Mouse (Mus musculus) urinary bladder, postnatal 4 days (tissue): ENCODE data around the gene Cdk5r2.

ENCODE experiments used
- DNase-seq, 2 experiments: peaks; one replicate each; pipeline ENCODE4 v3.0.0; 2021 to 2022; ENCODE audit warnings: low spot score in 2 of 2

Cdk5r2 gene

DNA sequence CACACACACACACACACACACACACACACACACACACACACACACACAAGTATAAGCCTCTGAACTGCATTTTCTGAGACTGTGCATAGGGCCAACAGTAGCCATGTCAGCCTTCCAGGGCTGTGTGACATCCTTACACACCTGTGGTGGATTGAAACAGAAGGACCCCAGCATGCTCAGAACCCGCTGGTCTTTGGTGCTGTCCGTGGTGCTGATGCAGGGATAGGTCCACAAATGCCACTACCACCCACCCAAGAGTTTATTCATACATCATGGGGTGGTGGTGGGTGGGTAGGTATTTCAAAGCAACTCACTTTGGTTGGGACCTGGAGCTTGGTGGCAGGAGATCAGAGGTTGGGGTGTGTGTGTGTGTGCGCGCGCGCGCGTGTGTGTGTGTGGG, 36.8 kb downstream of the Cdk5r2 start:
- no peak for DNase-seq

DNA sequence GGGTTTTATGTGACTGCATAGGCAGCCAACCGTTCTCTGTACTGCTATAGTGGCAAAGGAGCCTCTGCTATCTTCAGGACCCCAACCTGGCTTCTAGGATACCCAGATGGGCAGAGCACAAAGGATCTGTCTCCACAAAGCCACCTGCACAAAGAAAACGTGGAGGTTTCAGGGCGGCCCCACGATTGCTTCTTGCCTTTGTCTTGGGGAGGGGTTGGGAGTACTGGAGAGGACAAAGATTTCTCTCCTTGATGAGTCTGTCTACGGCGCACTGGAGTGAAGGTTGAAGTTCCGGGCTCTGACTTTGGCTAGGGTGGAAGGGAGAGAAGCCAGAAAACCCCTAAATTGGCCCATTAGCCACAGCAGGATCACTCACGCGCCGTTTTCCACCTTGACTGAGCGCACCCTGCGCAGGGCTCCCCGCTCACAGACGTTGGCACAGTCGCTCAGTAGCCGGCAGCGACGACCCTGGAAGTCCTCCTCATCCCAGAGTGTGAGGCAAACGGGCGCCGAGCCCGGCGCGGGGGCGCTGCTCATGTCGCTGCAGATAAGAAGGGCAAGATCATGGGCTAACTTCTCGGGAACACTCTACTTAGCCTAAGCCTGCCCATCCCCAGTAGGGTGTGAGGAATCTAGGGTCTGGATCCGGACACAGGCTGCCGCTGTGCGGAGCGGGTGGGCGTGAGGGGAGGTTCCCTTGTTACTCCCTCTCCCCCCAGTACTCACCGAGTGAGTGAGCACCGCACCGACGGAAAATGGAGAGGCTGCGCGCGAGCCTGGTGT, 37.8 kb downstream of the Cdk5r2 start:
- no peak for DNase-seq

- DNase-seq: no peak
These were observed 38.6 kb downstream of the Cdk5r2 start, which contains the start of gene Cryba2 for GRCm38 (mm10) chr1:74893134-74893855. Gene Cryba2 (minus strand): TSS chr1:74893143.

DNA sequence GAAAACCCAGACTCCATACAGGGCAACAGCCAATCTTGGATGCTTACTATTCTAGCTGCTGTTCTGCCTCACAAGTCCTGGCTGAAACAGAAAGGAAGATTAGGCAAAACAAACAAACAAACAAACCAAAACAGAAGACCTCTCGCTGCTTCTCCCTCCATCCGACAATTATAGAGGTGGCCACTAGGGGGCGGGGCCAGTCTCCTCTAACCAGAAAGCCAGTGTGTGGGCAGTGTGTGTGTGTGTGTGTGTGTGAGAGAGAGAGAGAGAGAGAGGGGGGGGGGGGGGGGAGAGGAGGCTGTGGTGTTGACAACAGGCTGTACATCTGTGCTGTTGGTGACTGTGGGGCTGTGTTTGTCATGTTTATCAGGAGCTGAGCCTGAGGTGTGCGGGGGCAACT, 40.2 kb downstream of the Cdk5r2 start:
- no peak for DNase-seq

DNA sequence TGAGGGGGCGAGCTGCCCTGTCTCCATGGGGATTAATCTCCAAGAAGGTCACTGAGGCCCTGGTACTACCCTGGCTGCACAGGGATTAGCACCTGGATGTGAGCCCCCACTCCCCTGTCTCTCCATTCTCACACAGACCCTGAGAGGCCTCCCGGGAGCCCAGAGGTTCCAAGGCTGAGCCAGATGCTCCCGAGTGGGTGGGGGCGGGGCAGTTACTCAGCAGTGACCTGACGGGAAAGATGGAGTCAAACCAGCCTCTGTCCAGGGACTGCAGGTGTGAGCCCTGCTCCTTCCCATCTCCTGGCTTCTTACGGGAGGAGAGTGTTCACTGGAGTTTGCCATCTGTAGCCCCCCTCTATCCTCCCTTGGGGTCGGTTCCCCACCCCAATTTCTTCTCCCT, 43.2 kb downstream of the Cdk5r2 start:
- no peak for DNase-seq

GRCm38 (mm10) chr1:74898656-74899431, 44.1 kb downstream of the Cdk5r2 start:
- DNase-seq: no peak

- DNase-seq: no peak
These were observed 45.9 kb downstream of the Cdk5r2 start for GRCm38 (mm10) chr1:74900341-74901285.

GRCm38 (mm10) chr1:74901686-74902085, 47.0 kb downstream of the Cdk5r2 start:
- no peak for DNase-seq

GRCm38 (mm10) chr1:74902191-74902590, 47.5 kb downstream of the Cdk5r2 start:
- no peak for DNase-seq
